Mouse (Mus musculus) CD8-positive naive resting alpha-beta T cell, adult 2 months (primary cell): Measurements from ENCODE around the gene Atpaf2.
A peak's percentile ranks its signal among the peaks of the same experiment; 100 is the strongest.

ENCODE experiments used
- DNase-seq, 2 experiments: peaks; one replicate each; pipeline ENCODE4 v3.0.0; 2022; ENCODE audit warnings: low read depth in 2 of 2, low spot score in 2 of 2

Atpaf2 gene

DNA sequence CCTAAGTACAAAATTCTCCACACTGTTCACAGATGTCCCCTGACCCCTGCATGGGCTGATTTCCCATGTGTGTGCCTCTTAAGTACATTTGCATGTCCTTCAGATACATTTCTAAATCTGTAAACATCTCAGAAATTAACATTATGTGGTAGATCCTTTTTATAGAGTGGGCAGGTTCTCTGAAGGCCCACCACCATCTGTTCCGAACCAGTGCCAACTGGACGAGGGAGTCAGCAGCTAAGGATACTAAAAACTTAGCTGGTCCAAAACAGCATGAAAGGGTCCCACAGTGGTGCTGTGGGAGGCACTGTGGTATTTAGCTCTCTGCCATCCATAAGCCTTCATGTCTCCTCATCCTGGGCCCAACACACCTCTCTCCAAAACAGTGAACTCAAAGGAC, 21.1 kb downstream of the Atpaf2 start:
- no peak for DNase-seq

DNA sequence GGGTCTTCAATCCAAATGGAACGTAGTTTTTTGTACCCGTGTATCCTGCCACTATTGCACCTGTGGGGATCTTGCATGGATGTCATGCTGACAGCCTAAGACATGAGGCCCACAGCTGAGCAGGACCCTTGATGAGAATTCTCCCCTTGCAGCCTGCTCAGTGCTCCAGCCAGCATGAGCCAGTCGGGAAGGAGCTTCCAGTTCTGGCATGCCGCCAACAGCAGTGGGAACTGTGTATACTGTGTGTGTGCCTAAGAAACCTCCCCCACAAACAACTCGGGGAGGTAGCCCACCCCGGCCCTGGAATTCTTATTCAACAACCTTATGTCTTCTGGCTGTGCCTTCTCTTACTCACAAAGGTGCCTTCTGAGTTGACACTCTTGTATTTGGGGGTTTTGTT, 21.7 kb downstream of the Atpaf2 start:
- no peak for DNase-seq

DNA sequence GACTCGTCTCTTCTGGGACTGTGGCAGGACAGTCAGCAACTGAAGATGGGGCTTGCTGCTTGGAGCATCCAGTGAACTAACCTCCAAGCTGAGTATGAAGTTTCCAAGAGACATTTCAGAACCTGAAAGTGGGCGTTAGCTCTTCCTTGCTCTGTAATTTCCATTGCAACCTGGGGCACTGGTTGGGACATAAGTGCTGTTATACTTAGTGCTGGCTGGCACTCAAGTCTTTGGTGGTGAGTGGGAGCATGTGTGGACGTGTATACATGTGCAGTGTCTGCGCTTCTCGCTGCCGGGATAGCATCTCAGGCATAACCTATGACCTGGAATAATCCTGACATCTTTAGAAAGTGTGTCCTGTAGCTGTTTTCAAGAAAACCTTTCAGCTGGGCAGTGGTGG, 26.9 kb downstream of the Atpaf2 start:
- no peak for DNase-seq

DNA sequence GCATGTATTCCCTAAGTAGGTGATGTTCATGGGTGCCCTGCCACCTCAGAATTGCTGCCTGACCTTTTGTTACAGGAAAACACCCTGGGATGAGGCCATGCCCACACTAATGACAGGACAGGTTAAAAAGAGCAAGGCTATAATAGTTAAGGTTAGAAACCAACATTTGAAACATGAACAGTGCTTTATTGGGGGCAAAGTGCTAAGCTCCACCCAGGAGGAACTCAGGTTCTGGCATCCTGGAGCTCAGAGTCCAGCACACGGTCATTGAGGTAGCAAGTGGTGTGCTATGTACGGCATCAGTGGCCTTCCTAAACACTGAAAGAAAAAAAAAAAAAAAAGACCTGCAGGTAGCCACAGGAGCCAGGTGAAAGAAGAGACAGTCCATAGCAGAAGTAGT, 30.3 kb downstream of the Atpaf2 start:
- DNase-seq, result no peak

DNA sequence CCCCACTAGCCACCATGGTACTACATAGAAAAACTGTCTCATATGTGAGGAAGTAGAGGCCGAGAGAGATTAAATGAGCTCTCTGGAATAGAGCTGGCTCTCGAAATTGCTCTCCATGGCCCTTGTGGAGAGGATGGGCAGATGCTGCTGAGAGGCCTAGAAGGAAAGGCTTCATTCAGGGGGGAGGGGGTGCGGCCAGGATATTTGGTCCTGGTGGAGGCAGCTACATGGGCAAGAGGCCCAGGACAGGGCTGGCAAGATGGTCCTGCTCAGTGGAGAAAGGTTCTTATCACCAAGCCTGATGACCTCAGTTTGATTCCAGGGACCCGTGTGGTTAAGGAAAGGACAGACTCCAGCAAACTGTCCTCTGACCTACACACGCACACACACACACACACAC, 32.3 kb downstream of the Atpaf2 start:
- no peak for DNase-seq

DNA sequence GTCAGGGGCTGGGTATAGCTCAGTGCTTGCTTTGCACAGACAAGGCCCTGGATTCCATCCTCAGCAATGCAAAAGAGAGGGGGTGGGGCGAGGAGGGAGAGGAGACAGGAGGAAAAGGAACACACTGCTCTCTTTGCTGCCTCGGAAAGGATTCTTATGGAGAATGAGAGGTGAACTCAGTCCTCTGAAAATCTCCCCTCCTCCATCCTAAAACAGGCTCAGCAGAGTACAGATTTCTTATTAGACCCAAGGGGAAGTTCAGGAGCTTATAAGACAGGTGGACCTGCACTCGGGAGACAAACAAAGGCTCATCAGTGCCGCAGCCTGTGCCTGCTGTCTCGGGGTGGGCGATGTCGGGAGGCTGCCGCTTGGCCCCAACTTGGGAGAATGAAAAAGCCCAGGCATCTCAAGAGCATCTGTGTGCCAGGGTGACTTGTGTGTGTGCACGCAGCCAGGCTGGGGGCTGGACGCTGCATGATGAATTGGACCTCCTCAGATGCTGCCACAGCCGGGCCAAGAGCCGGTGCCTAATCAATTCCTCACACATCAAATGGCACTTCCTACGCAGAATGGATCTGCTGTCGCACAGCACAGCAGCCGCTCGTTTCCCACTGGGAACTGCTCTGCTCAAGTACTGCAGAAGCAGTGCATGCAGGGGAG, 33.4 kb downstream of the Atpaf2 start:
- DNase-seq, result no peak

DNA sequence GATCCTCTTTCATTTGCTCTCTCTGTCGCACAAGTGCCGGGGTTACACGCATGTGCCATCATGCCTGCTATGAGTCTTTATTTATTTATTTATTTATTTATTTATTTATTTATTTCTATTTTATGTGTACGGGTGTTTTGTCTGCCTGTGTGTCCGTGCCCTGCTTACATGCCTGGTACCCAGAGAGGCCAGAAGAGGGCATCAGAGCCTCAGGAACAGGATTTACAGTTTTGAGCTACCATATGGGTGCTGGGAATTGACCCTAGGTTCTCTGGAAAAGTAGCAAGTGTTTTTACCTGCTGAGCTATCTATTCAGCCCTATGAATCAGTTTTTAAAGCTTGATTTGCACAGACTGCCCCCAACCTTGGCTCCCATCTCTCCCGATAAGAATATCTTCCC, 34.7 kb downstream of the Atpaf2 start:
- no peak for DNase-seq

DNA sequence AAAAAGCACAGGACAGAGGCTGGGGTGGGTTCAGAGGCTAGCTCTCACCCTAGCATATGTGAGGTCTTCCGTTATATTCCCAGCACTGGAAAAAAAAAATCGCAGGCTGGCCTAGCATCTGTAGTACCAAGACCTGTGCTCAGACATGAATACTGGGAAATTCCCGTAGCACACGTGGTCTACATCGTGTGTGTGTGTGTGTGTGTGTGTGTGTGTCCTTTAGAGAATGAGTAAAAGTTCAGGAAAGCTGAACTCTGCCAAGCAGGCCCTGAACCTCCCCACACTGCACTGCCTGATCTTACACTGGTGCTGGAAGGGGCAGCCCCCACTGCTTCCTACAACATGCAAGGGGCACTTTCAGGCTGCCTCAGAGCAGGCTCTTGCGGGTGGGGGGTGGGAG, 43.8 kb downstream of the Atpaf2 start:
- DNase-seq, result no peak

DNA sequence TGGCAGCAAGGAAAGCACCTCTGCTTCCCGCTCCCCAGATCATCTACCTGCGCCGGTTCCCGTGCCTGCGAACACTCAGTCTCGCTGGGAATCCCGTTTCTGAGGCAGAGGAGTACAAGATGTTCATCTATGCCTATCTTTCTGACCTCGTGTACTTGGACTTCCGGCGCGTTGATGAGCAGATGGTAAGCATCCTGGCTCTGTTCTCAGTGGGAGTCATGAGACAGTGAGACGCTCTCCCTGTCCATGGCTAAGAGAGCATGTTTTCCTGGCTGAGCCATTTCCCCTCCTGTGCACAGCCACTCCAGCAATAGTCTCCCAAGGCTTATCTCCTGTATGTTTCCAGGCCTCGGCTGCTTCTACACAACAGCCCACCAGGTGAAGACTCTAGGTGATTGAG, 47.8 kb downstream of the Atpaf2 start:
- DNase-seq, result no peak

DNA sequence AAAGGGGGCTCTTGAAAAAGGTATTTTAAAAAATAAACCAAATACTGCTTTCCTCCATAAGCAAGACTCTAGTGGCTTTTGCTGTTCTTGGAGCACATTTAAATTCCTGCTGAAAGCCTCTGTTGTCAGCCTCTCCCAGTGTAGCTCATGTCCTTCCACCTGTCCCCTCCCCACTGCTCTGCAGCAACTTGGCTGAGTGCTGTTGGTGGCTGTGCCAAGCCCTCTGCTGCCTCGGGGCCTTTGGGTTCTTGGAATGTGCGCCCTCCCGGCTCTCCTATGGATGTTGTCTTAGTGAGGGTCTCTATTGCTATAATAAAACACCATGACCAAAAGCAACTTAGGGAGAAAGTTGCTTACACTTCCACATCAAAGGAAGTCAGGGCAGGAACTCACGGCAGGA, 48.8 kb downstream of the Atpaf2 start:
- DNase-seq, result no peak

DNA sequence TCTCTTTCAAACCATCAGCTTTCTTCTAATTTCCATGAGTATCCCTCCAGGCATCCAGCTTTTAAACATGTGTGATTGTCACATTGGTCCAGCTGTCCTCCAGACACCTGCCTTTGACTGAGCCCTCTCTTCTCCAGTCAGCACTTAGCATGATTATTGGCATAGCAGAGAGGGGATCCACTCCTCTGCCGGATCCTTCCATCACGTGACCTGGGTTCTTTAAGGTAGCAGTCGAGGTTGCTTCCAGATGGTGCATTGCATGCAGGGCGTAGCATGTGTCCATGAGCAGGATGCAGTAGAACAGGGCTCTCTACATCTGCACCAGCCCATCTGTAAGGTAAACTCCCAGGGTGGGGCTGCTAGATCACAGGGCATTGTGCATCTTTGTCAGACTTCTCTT, 49.3 kb downstream of the Atpaf2 start:
- DNase-seq, result no peak

DNA sequence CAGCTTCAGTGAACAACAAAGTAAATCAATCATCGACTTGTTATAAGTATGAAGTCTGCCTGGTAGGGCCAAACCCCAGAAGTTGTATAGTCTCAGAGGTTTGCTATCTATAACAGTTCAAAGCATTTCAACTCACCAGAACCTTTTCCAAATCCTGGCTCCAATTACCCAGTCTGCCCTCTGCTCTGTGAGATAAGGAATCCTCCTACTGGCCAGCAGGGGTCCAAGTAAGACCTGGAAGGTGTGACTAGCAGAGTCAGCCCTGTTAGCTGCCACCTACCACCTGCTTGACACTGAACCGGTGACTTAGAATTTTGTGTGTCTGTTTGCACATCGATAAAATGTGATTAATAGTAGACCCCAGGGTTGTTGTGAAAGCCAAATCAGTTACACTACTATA, 51.0 kb downstream of the Atpaf2 start:
- DNase-seq, result no peak

DNA sequence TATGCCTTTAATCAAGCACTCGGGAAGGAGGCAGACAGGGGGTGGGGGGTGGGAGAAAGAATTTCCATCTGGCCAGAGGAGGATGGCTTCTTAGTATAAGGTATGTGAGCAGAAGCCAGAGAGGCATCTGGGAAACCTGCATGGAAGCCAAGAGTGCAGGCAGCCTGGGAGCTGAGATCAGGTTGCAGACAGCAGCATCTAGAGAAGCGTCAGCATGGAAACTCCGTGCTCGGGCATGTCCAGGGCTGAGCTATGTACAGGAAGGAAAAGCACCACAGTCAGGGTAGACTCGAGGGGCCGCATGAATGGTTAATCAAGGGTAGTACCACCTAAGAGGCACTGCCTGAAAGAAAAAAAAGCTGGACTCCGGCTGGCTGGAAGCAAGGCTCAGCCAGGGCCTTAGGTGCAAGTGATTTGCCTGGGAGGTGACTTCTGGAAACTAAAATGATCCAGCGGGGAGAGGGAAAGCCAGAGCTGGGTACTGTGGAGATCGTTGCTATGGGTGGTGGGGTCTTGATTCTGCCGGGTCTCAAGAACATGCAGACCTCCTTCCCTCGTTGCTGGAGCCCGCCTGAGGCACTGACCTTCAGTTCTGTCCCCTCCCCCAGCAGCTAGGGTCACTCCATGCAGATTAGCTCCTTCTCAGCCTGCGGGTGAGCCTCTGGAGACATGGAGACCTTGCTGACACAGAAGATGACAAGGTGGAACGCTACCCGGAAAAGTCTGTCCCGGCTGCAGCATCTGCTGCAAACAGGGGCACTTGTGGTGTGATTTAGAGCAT, 51.8 kb downstream of the Atpaf2 start:
- DNase-seq, result no peak

DNA sequence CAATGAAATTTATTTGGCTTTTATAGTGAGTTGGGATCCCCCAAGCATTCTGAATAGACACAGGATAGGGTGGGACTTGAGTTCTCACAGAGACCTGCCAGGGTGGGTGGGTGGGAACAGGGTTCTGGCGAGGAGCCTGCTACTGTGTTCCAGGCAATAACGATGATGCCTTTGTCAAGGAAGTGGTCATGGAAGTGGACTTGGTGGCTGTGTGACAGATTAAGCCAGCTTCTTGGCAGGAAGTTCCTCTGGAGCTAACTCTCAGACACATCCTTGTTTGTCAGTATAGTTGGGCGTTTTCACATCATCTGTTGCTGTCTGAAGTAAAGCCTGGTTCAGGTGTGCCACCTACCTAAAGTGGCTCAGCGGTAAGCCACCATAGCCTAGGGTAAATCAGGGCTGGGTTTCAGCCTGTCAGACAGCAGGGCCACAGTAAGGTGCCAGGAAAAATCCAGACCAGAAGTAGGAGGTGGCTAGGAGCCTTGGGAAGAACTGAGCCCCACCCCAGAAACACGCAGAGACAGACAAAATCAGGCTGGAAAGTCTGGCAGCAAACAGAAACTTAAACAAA, 57.5 kb downstream of the Atpaf2 start:
- no peak for DNase-seq

DNA sequence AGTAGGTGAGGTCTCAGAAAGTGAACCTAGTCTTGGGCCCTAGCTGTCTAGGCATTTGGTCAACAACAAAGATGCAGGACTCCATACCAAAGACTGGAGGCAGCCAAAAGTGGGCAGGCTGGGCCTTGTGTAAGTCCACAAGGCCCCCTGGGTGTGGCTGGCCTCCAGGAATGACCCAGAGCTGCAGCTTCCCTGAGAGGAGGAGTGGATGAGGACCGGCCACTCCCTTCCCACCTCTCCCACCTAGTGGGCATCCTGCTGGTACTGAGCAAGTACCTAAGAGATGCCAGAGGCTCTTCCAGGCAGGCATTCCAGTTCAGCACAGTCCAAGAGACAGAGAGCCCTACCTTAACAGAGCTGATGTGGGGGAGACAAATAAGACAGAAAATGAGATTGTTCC, 58.3 kb downstream of the Atpaf2 start:
- DNase-seq, result no peak

DNA sequence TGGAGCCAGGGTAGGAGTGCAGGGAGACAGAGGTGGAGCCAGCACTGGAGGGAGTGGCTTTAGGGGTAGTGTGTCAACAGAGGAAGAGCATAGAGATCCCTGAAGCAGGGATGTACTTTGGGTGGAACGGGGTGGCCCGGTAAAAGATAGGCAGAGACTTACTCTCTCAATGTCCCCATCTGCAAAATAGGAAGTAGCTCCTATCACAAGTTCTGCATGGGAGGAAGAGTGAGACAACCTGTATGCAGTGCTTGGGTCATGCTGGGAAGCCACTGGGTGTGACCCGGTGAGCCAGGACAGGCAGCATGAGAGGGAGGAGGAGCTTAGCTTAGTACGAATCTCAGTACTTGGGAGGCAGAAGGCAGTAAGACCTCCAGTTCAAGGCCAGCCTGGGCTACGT, 59.1 kb downstream of the Atpaf2 start:
- no peak for DNase-seq

DNA sequence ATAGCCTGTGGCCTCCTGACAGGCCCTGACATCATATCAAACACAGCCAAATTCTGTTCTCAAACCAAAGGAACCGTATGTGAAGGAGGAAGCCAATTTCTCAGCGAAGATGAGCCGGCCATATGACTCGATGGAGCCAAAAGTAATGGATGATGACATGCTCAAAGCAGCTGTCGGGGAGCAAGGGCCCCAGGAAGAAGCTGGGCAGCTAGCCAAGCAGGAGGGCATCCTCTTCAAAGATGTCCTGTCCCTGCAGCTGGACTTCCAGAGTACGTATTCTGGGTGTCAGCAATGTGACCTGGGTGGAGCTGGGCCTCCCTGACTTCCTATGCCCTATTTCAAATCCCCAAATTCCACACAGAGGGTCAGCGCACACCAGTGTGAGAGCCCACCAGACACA, 59.7 kb downstream of the Atpaf2 start:
- no peak for DNase-seq

DNA sequence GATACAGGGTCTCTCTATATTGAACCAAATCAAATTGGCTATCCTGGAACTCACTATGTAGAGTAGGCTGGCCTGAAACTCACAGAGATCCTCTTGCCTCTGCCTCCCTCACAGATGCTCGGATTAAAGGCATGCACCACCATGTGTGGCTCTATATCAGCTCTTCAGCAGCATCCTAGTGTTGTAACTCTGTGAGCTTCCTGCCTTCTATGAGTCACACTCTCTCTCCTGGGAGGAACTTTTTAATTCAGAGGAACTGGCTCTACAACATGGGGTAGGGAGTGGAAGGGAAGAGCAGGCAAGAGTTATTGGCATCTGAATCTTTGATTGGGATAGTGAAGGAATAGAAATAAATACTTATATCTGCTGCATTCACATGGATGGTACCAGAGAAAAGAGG, 61.1 kb downstream of the Atpaf2 start:
- DNase-seq, result no peak

DNA sequence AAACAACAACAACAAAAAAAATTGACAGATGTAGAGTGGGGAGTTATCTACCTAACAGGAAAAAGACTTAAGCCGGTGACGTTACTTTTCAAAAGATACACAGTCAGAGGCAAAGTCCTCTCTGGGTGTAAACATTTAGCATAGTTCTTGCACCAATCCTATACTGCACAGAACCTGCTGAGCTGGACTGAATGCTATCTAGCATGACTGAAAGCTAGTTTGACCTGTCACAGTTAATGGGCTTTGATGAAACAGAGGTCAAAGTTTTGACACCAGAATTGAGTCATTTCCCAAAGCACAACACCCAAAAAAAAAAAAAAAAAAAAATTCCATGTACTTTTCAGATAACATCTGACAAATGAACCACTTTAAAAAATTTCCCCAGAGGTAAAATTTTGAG, 62.3 kb downstream of the Atpaf2 start:
- DNase-seq, result no peak

DNA sequence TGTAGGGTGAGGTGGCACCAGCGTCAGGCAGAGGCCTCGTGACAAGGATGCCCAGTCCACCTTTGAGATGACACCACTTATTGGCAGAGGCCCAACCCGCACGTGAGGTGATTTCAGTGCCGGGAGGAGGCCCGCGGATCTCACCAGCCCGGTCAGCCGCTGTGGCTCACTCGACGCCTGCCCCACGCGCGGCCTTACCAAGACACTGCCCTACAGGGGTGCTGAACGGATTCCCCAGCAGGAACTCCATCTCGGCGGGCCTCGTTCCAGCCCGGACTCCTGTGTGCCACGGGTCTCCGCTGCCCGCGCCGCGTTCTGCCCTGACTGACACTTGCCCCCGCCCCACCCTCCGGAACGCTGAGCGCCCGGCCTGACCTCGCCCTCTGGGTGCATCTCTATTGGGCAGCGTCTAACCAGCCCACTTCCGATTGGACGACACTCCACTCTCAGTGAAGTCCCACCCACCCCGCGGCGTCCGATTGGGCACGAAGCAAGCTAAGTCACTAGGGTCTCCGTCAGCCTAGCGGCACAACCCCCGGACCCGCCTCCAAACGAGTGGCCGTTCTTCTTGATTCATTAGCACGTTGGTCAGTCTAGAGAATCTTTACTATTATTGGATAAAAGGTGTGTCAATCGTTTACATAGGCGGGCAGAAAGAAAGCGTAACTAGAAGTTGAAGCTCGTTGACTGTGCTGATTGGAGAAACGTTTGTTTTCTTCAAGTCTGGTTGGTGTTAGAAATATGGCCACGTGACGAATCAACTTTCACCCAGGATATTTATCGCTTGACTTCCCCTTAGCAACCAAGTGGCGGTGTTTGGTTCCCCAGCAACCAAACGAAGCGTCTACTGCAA, 65.5 kb downstream of the Atpaf2 start, which contains the start of the genes Tom1l2 and Drc3:
Gene Tom1l2, minus strand, starts transcription at position 347 of the 853 bp plus-strand sequence.
Gene Drc3, plus strand, starts transcription at position 771 of the 853 bp plus-strand sequence.
- peak; percentile 95 to 96 for DNase-seq

DNA sequence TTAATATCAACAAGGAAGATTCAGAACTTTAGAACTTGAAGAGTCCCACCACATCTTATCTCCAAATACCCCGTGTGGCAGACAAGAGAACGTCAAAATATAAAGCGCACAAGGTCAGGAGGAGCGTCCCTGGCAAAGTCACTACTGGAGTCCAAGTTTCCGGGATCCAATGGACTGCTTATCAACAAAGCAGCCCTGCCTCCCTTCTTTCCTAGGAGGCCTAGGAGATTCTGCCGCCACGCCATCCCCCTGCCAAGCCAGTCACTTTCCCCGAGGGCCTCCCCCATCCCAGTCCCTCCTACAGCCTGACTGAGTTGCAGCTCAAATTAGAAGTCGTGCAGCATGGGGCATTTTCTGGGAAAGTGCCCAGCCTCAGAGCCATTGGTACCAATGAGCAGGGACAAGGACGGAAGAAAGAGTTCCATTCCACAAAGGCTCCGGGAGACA, 66.3 kb downstream of the Atpaf2 start:
- peak in 1 of 2 experiments; percentile 2 for DNase-seq
